Mouse (Mus musculus): Measurements from ENCODE around the gene Dmrtc1c2. TPM values are rescaled to one million over a fixed set of nuclear protein-coding genes. Genes with fewer than 3 reads are reported as not detected.

The Dmrtc1c2 gene
- not detected in 2 replicates for polyA plus RNA-seq (2012; rRNA removed; ENCODE audit: low replicate concordance)

DNA sequence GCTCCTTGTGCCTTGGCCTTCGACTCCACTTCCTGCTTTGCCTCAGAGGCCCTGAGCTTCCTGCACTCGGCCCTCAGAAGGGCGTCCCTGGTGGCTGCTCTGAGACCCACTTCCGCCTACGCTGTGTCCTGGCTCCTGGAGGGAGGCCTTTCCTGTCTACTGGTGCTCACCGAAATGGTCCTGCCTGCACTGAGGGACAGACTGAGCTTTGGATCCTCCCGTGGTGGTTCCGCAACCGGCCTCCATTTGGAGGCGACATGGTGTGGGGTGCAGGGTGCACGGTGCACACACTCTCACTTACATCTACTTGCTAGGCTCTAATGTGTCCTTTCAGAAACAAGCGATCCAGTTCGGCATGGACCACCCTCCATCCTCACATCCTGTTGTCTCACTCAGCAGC is at the start of gene Dmrtc1c2:
Gene Dmrtc1c2, minus strand, starts transcription at position 101 of the 400 bp plus-strand sequence.

DNA sequence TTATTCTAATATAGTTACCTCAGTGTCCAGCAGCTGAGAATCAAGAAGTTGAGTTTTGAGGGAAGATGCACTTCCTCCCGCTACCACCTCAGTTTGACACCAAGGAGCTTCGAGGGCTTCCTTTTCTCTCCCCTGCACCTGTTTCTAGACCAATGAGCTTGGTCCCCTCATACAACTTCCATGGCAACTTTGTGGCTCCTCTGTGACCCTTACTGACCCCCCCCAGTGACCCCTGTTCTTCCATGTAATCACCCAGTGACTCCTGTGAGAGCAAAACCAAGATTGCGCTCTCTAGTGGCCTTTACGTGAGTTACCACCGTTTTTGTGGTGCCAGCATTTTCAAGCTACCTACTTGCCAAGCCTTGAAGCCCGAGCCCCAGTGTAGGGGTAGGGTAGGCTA is 13.5 kb upstream of the Dmrtc1c2 start, which contains the start of gene 1700031F05Rik:
Gene 1700031F05Rik, minus strand, starts transcription at position 101 of the 400 bp plus-strand sequence.

GRCm38 (mm10) chrX:102802663-102803062 is 51.8 kb downstream of the Dmrtc1c2 start, which contains the start of gene Dmrtc1c1:
Dmrtc1c1 (plus strand) TSS chrX:102802963.

Other genes with a start within 250 kb of the Dmrtc1c2 start
- 0.97 and 2.4 TPM in 2 replicates for gene Phka1, start 210.4 kb downstream of the Dmrtc1c2 start, polyA plus RNA-seq (2012; rRNA removed; ENCODE audit: low replicate concordance)
- 1.5 TPM in 1 of 2 replicates, not detected in the other for gene Gm3880, start 167.6 kb downstream of the Dmrtc1c2 start, polyA plus RNA-seq (2012; rRNA removed; ENCODE audit: low replicate concordance)
- gene Gm9112, start 147.0 kb downstream of the Dmrtc1c2 start, polyA plus RNA-seq (2012; rRNA removed; ENCODE audit: low replicate concordance) = not detected in 2 replicates
- gene Dmrtc1b, start 146.8 kb downstream of the Dmrtc1c2 start, polyA plus RNA-seq (2012; rRNA removed; ENCODE audit: low replicate concordance) = not detected in 2 replicates
- gene Dmrtc1c1, start 51.7 kb downstream of the Dmrtc1c2 start, polyA plus RNA-seq (2012; rRNA removed; ENCODE audit: low replicate concordance) = not detected in 2 replicates
- not detected in 2 replicates for gene 1700031F05Rik, start 13.4 kb upstream of the Dmrtc1c2 start, polyA plus RNA-seq (2012; rRNA removed; ENCODE audit: low replicate concordance)
- not detected in 2 replicates for gene Dmrtc1a, start 54.1 kb upstream of the Dmrtc1c2 start, polyA plus RNA-seq (2012; rRNA removed; ENCODE audit: low replicate concordance)
- not detected in 2 replicates for gene 1700011M02Rik, start 54.3 kb upstream of the Dmrtc1c2 start, polyA plus RNA-seq (2012; rRNA removed; ENCODE audit: low replicate concordance)
- gene 1700018G05Rik, start 73.8 kb upstream of the Dmrtc1c2 start, polyA plus RNA-seq (2012; rRNA removed; ENCODE audit: low replicate concordance) = not detected in 2 replicates